Mouse (Mus musculus): ENCODE data around the gene Iffo2. TPM values are rescaled to one million over a fixed set of nuclear protein-coding genes. Genes with fewer than 3 reads are reported as not detected.
A peak's percentile ranks its signal among the peaks of the same experiment; 100 is the strongest.

The Iffo2 gene
- polyA plus RNA-seq, 1 experiment from 2014 or later: 5.6 TPM

- Histone ChIP-seq H3K27me3 (ENCODE audit: control insufficient read depth, insufficient read depth, low read length) (no peaks in the 10 kb centered on the region), H3K27ac (no peak overlapping the region), H3K4me1 (replicated peaks; ENCODE audit: control insufficient read depth, insufficient read depth, low read length) (no peaks in the 10 kb centered on the region), H3K9ac (no peak overlapping the region), H3K4me3 (replicated peaks; ENCODE audit: low read length) (no peak overlapping the region), H3K9me3 (ENCODE audit: control insufficient read depth, low read length) (no peaks in the 10 kb centered on the region), H3K36me3 (replicated peaks; ENCODE audit: control insufficient read depth, insufficient read depth) (no peaks in the 10 kb centered on the region), H3K4me2 (replicated peaks) (no peak overlapping the region)
- no peak for ATAC-seq (ENCODE audit: low FRiP score)
- no peak for DNase-seq (ENCODE audit: low spot score)
- WGBS: 89% methylated on average over 7 of the region's 7 CpGs
Observed at GRCm38 (mm10) chr4:139549448-139549847, 19.1 kb downstream of the Iffo2 start.

- Histone ChIP-seq H3K9me3 (ENCODE audit: control insufficient read depth, low read length) (no peaks in the 10 kb centered on the region), H3K27me3 (ENCODE audit: control insufficient read depth, insufficient read depth, low read length) (no peaks in the 10 kb centered on the region), H3K27ac (no peak overlapping the region), H3K4me1 (replicated peaks; ENCODE audit: control insufficient read depth, insufficient read depth, low read length) (no peaks in the 10 kb centered on the region), H3K4me2 (replicated peaks) (no peak overlapping the region), H3K9ac (no peak overlapping the region), H3K4me3 (replicated peaks; ENCODE audit: low read length) (no peak overlapping the region), H3K36me3 (replicated peaks; ENCODE audit: control insufficient read depth, insufficient read depth) (no peaks in the 10 kb centered on the region)
- no peak for ATAC-seq (ENCODE audit: low FRiP score)
- WGBS: 80% methylated on average over 11 of the region's 11 CpGs
- no peak for DNase-seq (ENCODE audit: low spot score)
Observed at GRCm38 (mm10) chr4:139555235-139555634, 24.9 kb downstream of the Iffo2 start.

- no peak overlapping the region for H3K27ac ChIP-seq
- no peak overlapping the region for H3K4me2 ChIP-seq (replicated peaks)
- DNase-seq (ENCODE audit: low spot score) (no peak), ATAC-seq (ENCODE audit: low FRiP score) (no peak)
- H3K36me3 ChIP-seq (replicated peaks; ENCODE audit: control insufficient read depth, insufficient read depth): no peaks in the 10 kb centered on the region
- no peaks in the 10 kb centered on the region for H3K27me3 ChIP-seq (ENCODE audit: control insufficient read depth, insufficient read depth, low read length)
- H3K4me1 ChIP-seq (replicated peaks; ENCODE audit: control insufficient read depth, insufficient read depth, low read length): no peaks in the 10 kb centered on the region
- no peak overlapping the region for H3K9ac ChIP-seq
- H3K4me3 ChIP-seq (replicated peaks; ENCODE audit: low read length): no peak overlapping the region
- H3K9me3 ChIP-seq (ENCODE audit: control insufficient read depth, low read length): no peaks in the 10 kb centered on the region
- 79% methylated on average over 19 of the region's 19 CpGs for WGBS
Observed at GRCm38 (mm10) chr4:139555951-139556350, 25.6 kb downstream of the Iffo2 start.

DNA sequence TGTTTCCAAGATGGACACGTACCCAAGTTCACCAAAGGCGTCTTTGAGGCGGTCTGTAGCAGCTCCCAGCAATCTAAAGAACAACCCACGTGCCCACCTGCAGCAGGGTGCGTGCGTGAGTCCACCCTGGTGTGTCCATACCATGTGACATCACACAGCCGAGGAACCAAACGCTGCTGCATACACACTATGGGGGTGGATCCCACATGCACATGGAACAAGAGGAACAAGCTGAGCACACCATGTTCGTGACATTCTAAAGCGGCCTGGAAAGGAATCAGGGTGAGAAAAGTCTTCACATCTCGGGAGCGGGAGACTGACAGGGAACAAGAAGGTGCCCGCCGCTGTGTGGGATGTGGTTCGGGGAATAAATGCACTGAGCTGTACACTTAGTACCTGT is 38.0 kb downstream of the Iffo2 start:
- Histone ChIP-seq H3K27me3 (ENCODE audit: control insufficient read depth, insufficient read depth, low read length) (peaks cover 4% of the 10 kb centered on the region; the same call in 1 of the 2 replicates), H3K27ac (no peak overlapping the region), H3K4me3 (replicated peaks; ENCODE audit: low read length) (no peak overlapping the region), H3K4me2 (replicated peaks) (no peak overlapping the region), H3K4me1 (replicated peaks; ENCODE audit: control insufficient read depth, insufficient read depth, low read length) (no peaks in the 10 kb centered on the region), H3K9ac (no peak overlapping the region), H3K9me3 (ENCODE audit: control insufficient read depth, low read length) (no peaks in the 10 kb centered on the region), H3K36me3 (replicated peaks; ENCODE audit: control insufficient read depth, insufficient read depth) (no peaks in the 10 kb centered on the region)
- 85% methylated on average over 15 of the region's 15 CpGs for WGBS
- ATAC-seq (ENCODE audit: low FRiP score): no peak
- DNase-seq (ENCODE audit: low spot score): no peak

DNA sequence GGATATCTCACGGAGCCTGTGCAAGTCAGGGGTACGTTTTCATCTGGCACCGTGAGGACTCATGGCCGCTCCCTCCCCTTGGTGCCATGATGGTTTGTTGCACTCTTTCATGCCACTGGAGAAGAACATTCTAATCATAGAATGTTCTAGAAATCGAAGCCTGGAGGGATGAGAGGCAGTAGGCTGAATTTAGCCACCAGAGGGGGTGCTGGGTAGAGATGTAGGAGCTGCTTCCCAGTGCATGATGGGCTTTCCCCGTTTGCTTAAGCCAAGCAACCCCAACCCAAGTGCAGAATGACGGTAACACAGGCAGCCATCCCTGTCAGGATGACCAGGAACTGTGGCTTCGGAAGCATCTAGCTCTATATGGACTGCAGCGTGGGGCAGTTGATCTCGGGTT is 40.4 kb downstream of the Iffo2 start:
- no peak for ATAC-seq (ENCODE audit: low FRiP score)
- Histone ChIP-seq H3K27me3 (ENCODE audit: control insufficient read depth, insufficient read depth, low read length) (peaks cover 4% of the 10 kb centered on the region; the same call in 1 of the 2 replicates), H3K4me3 (replicated peaks; ENCODE audit: low read length) (no peak overlapping the region), H3K4me1 (replicated peaks; ENCODE audit: control insufficient read depth, insufficient read depth, low read length) (0 out of 2 replicates have a peak, but pooled peaks cover 3% of the 10 kb centered on the region), H3K9ac (no peak overlapping the region), H3K27ac (no peak overlapping the region), H3K4me2 (replicated peaks) (no peak overlapping the region), H3K9me3 (ENCODE audit: control insufficient read depth, low read length) (no peaks in the 10 kb centered on the region), H3K36me3 (replicated peaks; ENCODE audit: control insufficient read depth, insufficient read depth) (no peaks in the 10 kb centered on the region)
- WGBS: 83% methylated on average over 10 of the region's 10 CpGs
- DNase-seq (ENCODE audit: low spot score): no peak

DNA sequence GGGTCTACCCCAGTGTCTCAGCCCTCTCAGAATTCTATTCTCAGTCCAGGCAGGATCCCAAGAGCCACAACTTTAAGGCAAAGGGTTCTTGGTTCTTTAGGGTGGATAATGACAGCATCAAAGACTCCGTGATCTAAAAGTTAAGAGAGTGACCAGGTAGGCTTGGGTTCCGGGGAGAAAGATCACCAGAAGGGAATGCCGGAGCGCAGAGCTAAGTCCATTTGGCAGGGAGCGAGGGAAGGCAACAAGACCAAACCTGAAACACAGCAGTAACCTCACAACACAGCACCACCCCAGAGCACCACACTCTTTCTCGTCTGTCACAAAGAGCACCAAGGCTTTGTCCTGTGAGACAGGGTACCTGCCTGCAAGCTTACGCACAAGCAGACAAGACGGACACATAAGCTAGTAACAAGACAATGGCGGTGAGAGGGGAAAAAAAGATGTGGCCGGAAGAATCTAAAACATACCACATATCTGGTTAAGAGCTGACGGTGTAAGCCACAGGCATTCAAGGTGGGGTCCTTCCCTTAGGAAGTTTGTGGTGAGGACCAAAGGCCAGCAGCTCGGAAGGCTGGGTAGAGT is 42.7 kb downstream of the Iffo2 start:
- H3K4me1 ChIP-seq (replicated peaks; ENCODE audit: control insufficient read depth, insufficient read depth, low read length): peaks cover 16% of the 10 kb centered on the region
- H3K4me2 ChIP-seq (replicated peaks): no peak overlapping the region
- H3K36me3 ChIP-seq (replicated peaks; ENCODE audit: control insufficient read depth, insufficient read depth): no peaks in the 10 kb centered on the region
- 86% methylated on average over 12 of the region's 12 CpGs for WGBS
- H3K4me3 ChIP-seq (replicated peaks; ENCODE audit: low read length): no peak overlapping the region
- H3K27me3 ChIP-seq (ENCODE audit: control insufficient read depth, insufficient read depth, low read length): peaks cover 4% of the 10 kb centered on the region; the same call in 1 of the 2 replicates
- no peak for DNase-seq (ENCODE audit: low spot score)
- no peaks in the 10 kb centered on the region for H3K9me3 ChIP-seq (ENCODE audit: control insufficient read depth, low read length)
- H3K9ac ChIP-seq: no peak overlapping the region
- no peak for ATAC-seq (ENCODE audit: low FRiP score)
- H3K27ac ChIP-seq: no peak overlapping the region

- Histone ChIP-seq H3K4me3 (replicated peaks; ENCODE audit: low read length) (peak overlapping the region; percentile 85), H3K9ac (peak overlapping the region; percentile 83), H3K36me3 (replicated peaks; ENCODE audit: control insufficient read depth, insufficient read depth) (no peaks in the 10 kb centered on the region), H3K4me2 (replicated peaks) (peak overlapping the region; percentile 74), H3K27ac (peak overlapping the region; percentile 88), H3K4me1 (replicated peaks; ENCODE audit: control insufficient read depth, insufficient read depth, low read length) (peaks cover 22% of the 10 kb centered on the region), H3K27me3 (ENCODE audit: control insufficient read depth, insufficient read depth, low read length) (peaks cover 4% of the 10 kb centered on the region; the same call in 1 of the 2 replicates), H3K9me3 (ENCODE audit: control insufficient read depth, low read length) (no peaks in the 10 kb centered on the region)
- 0% methylated on average over 48 of the region's 52 CpGs for WGBS
- ATAC-seq (ENCODE audit: low FRiP score): peak; percentile 97
- peak; percentile 92 for DNase-seq (ENCODE audit: low spot score)
Observed at GRCm38 (mm10) chr4:139574156-139574798, 43.9 kb downstream of the Iffo2 start.

DNA sequence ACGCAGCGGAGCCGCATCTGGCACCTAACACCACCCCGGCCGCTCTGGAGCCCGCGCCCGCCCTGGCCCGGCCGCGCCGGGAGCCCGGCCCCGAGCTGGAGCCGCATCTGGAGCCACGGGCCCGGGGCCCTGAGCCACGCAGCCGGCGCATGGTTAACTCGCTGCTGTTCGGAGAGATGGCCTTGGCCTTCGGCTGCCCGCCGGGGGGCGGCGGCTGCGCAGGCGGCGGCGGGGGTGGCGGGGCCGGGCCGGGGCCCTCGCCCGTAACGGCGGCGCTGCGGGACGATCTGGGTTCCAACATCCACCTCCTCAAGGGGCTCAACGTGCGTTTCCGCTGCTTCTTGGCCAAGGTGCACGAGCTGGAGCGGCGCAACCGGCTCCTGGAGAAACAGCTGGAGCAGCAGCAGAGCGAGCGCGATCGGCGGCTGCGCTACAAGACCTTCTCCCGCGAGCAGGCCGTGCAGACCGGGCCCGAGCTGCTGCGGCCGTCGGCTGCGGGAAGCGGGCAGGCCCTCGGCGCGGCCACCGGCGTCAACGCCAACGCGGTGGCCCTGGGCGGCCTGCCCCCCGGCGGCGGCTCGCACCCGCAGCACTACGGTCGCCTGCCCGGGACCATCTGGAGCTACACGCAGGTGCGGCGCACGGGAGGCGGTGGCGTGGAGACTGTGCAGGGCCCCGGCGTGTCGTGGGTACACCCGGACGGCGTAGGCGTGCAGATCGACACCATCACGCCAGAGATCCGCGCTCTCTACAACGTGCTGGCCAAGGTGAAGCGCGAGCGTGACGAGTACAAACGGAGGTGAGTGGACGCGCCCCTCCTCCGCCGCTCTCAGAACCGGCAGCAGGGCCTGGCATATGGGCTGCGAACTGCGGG is 44.7 kb downstream of the Iffo2 start:
- peak overlapping the region; percentile 85 for H3K4me3 ChIP-seq (replicated peaks; ENCODE audit: low read length)
- no peaks in the 10 kb centered on the region for H3K9me3 ChIP-seq (ENCODE audit: control insufficient read depth, low read length)
- ATAC-seq (ENCODE audit: low FRiP score) (peak; percentile 41), DNase-seq (ENCODE audit: low spot score) (no peak)
- peak overlapping the region; percentile 88 for H3K27ac ChIP-seq
- H3K4me2 ChIP-seq (replicated peaks): peak overlapping the region; percentile 74
- H3K27me3 ChIP-seq (ENCODE audit: control insufficient read depth, insufficient read depth, low read length): peaks cover 4% of the 10 kb centered on the region; the same call in 1 of the 2 replicates
- no peaks in the 10 kb centered on the region for H3K36me3 ChIP-seq (replicated peaks; ENCODE audit: control insufficient read depth, insufficient read depth)
- peak overlapping the region; percentile 83 for H3K9ac ChIP-seq
- peaks cover 22% of the 10 kb centered on the region for H3K4me1 ChIP-seq (replicated peaks; ENCODE audit: control insufficient read depth, insufficient read depth, low read length)
- WGBS: under 1% methylated on average over 107 of the region's 111 CpGs

GRCm38 (mm10) chr4:139575673-139576003 is 45.3 kb downstream of the Iffo2 start:
- DNase-seq (ENCODE audit: low spot score): no peak
- WGBS: 11% methylated on average over 14 of the region's 14 CpGs
- Histone ChIP-seq H3K4me2 (replicated peaks) (peak overlapping the region; percentile 74), H3K9me3 (ENCODE audit: control insufficient read depth, low read length) (no peaks in the 10 kb centered on the region), H3K36me3 (replicated peaks; ENCODE audit: control insufficient read depth, insufficient read depth) (no peaks in the 10 kb centered on the region), H3K27ac (peak overlapping the region; percentile 88), H3K9ac (peak overlapping the region; percentile 83), H3K4me1 (replicated peaks; ENCODE audit: control insufficient read depth, insufficient read depth, low read length) (peaks cover 25% of the 10 kb centered on the region), H3K4me3 (replicated peaks; ENCODE audit: low read length) (peak overlapping the region; percentile 85), H3K27me3 (ENCODE audit: control insufficient read depth, insufficient read depth, low read length) (peaks cover 4% of the 10 kb centered on the region; the same call in 1 of the 2 replicates)
- no peak for ATAC-seq (ENCODE audit: low FRiP score)
